Mouse (Mus musculus): ENCODE results near the gene Hdc. TPM values are rescaled to one million over a fixed set of nuclear protein-coding genes. Genes with fewer than 3 reads are reported as not detected.

The Hdc gene
- total and polyA plus RNA-seq, 3 experiments, result 2.8 to 5.5 TPM; not detected in 1

DNA sequence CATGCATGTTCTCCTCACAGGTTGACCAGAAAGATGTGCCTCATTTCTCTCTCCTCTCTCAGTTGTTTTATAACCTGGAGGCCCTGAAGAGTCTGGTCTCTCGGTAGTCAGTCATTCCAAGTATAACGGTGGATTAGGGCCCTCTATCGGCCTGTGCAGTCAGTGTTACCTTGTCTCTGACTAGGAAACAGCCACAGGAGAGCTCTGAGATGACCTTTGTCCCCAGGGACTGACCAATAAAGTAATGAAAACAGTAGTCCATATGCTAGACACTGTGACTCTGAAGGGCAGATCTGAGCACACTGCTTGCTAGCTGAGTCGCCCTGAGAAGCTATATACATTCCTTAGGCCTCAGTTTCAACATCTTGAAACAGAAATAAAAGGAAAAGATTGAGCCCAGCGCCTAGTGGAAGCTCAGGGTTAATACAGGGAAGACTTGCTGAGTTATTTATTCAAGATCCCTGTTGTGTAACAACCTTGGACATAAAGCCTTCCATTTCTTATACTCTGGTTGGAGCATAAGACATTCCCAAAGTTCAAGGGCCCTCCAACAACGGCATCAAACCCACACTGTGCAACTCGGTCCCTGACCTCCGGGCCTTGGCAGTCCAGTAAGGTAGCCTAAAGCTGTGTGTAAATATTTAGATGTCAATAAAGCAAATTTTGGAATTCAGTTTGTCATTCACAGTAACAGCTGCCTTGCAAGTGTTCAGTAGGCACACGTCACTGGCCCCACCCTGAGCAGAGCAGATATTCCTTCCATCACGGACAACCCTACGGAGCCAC is 43.5 kb downstream of the Hdc start:
- H3K4me3 ChIP-seq (ENCODE audit: control insufficient read depth in 1 of 2, insufficient read depth in 1 of 2, low read depth in 2 of 2, low read length in 2 of 2), result no peak overlapping the region
- peaks cover 0 to 5% of the 10 kb centered on the region in 2 experiments; a peak in 3 of 4 replicates for H3K27me3 ChIP-seq (ENCODE audit: control insufficient read depth in 1 of 2, insufficient read depth in 2 of 2, low read length in 2 of 2)
- H3K36me3 ChIP-seq (ENCODE audit: control insufficient read depth in 1 of 2, insufficient read depth in 2 of 2, low read length in 2 of 2), result no peaks in the 10 kb centered on the region
- DNase-seq (ENCODE audit: low read depth, low spot score), result no peak
- no peaks in the 10 kb centered on the region for H3K79me2 ChIP-seq (ENCODE audit: control insufficient read depth, insufficient read depth, low read length, poor library complexity)
- H3K4me1 ChIP-seq (ENCODE audit: control insufficient read depth in 1 of 2, insufficient read depth in 2 of 2, low read length in 2 of 2), result no peaks in the 10 kb centered on the region
- TF ChIP-seq CTCF (IDR thresholded peaks at IDR 0.05 in 2 of 3, conservative IDR thresholded peaks at IDR 0.05 in 1 of 3; ENCODE audit: control insufficient read depth in 1 of 3, insufficient read depth in 1 of 3, low read depth in 2 of 3, low read length in 3 of 3, poor library complexity in 1 of 3, severe bottlenecking in 1 of 3) (peak in 1 of 3 experiments; percentile 0; a peak in 1 of 6 replicates), ETS1 (IDR thresholded peaks at IDR 0.05; ENCODE audit: low read depth, low read length) (no peak)
- no peak overlapping the region for H3K27ac ChIP-seq (ENCODE audit: control insufficient read depth, low read depth, low read length)
- no peak overlapping the region for H3K9ac ChIP-seq (ENCODE audit: control insufficient read depth, low read depth, low read length, poor library complexity, severe bottlenecking)
- H3K9me3 ChIP-seq (replicated peaks; ENCODE audit: insufficient read depth, low read length), result no peaks in the 10 kb centered on the region

DNA sequence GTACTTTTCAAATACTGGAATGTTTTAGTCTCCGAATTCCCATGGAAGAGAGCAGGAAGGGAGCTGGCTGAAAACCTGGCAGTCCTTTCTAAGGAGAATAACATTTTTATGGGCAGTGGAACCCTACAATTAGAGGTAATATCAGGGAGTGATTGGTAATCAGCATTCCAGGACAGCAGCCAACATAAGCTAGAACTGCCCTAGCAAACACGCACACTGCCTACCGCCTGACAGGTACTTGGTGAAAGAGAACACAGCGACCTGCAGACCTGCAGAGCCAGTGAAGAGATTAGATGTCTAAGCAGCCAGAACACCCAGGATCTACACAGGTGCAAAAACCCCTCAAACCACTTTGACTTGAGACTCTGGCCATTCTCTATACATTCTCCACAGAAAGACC is 46.4 kb downstream of the Hdc start:
- H3K4me1 ChIP-seq (ENCODE audit: control insufficient read depth in 1 of 2, insufficient read depth in 2 of 2, low read length in 2 of 2), result no peaks in the 10 kb centered on the region
- H3K4me3 ChIP-seq (ENCODE audit: control insufficient read depth in 1 of 2, insufficient read depth in 1 of 2, low read depth in 2 of 2, low read length in 2 of 2), result no peak overlapping the region
- TF ChIP-seq SIN3A (IDR thresholded peaks at IDR 0.05; ENCODE audit: low read length), result no peak
- TF ChIP-seq MAZ (IDR thresholded peaks at IDR 0.05; ENCODE audit: low read depth, low read length), result no peak
- TF ChIP-seq USF2 (IDR thresholded peaks at IDR 0.05; ENCODE audit: borderline replicate concordance in 1 of 2, insufficient read depth in 1 of 2, low read depth in 1 of 2, low read length in 2 of 2), result no peak
- TF ChIP-seq HCFC1 (IDR thresholded peaks at IDR 0.05; ENCODE audit: low read depth, low read length), result no peak
- TF ChIP-seq ZKSCAN1 (IDR thresholded peaks at IDR 0.05; ENCODE audit: low read depth, low read length), result no peak
- TF ChIP-seq BHLHE40 (IDR thresholded peaks at IDR 0.05; ENCODE audit: borderline replicate concordance, low read depth, low read length), result no peak
- no peak for TF ChIP-seq POLR2AphosphoS2 (IDR thresholded peaks at IDR 0.05; ENCODE audit: low read length)
- no peak for TF ChIP-seq NELFE (IDR thresholded peaks at IDR 0.05; ENCODE audit: low read depth, low read length)
- TF ChIP-seq MXI1 (IDR thresholded peaks at IDR 0.05; ENCODE audit: low read depth, low read length), result no peak
- no peak for TF ChIP-seq SMC3 (IDR thresholded peaks at IDR 0.05; ENCODE audit: low read depth, low read length)
- TF ChIP-seq E2F4 (IDR thresholded peaks at IDR 0.05; ENCODE audit: borderline replicate concordance, low read depth, low read length), result no peak
- no peak for TF ChIP-seq MAX (IDR thresholded peaks at IDR 0.05; ENCODE audit: low read length)
- no peak for TF ChIP-seq TBP (IDR thresholded peaks at IDR 0.05; ENCODE audit: low read depth, low read length)
- no peak for TF ChIP-seq CTCF (IDR thresholded peaks at IDR 0.05 in 2 of 3, conservative IDR thresholded peaks at IDR 0.05 in 1 of 3; ENCODE audit: control insufficient read depth in 1 of 3, insufficient read depth in 1 of 3, low read depth in 2 of 3, low read length in 3 of 3, poor library complexity in 1 of 3, severe bottlenecking in 1 of 3)
- DNase-seq (ENCODE audit: low read depth, low spot score), result no peak
- no peak overlapping the region for H3K9ac ChIP-seq (ENCODE audit: control insufficient read depth, low read depth, low read length, poor library complexity, severe bottlenecking)
- H3K79me2 ChIP-seq (ENCODE audit: control insufficient read depth, insufficient read depth, low read length, poor library complexity), result no peaks in the 10 kb centered on the region
- no peaks in the 10 kb centered on the region for H3K9me3 ChIP-seq (replicated peaks; ENCODE audit: insufficient read depth, low read length)
- H3K27me3 ChIP-seq (ENCODE audit: control insufficient read depth in 1 of 2, insufficient read depth in 2 of 2, low read length in 2 of 2), result peaks cover 0 to 5% of the 10 kb centered on the region in 2 experiments; a peak in 3 of 4 replicates
- no peak overlapping the region for H3K27ac ChIP-seq (ENCODE audit: control insufficient read depth, low read depth, low read length)
- H3K36me3 ChIP-seq (ENCODE audit: control insufficient read depth in 1 of 2, insufficient read depth in 2 of 2, low read length in 2 of 2), result no peaks in the 10 kb centered on the region
